Mouse (Mus musculus): ENCODE measurements around the gene Plxnb2.

Gene Plxnb2

GRCm38 (mm10) chr15:89179630-89179964 is 991 bp downstream of the Plxnb2 start:
- DNase-seq (ENCODE audit: low read depth, low spot score): no peak

- DNase-seq (ENCODE audit: low read depth, low spot score): no peak
Observed at GRCm38 (mm10) chr15:89178954-89179629, 1.5 kb downstream of the Plxnb2 start.

GRCm38 (mm10) chr15:89178260-89178860 is 2.2 kb downstream of the Plxnb2 start:
- DNase-seq (ENCODE audit: low read depth, low spot score): no peak

GRCm38 (mm10) chr15:89177576-89178259 is 2.9 kb downstream of the Plxnb2 start:
- no peak for DNase-seq (ENCODE audit: low read depth, low spot score)

GRCm38 (mm10) chr15:89177121-89177520 is 3.5 kb downstream of the Plxnb2 start:
- no peak for DNase-seq (ENCODE audit: low read depth, low spot score)

GRCm38 (mm10) chr15:89175411-89176155 is 5.0 kb downstream of the Plxnb2 start:
- no peak for DNase-seq (ENCODE audit: low read depth, low spot score)

GRCm38 (mm10) chr15:89174889-89175339 is 5.7 kb downstream of the Plxnb2 start:
- DNase-seq (ENCODE audit: low read depth, low spot score): no peak

GRCm38 (mm10) chr15:89173906-89174214 is 6.7 kb downstream of the Plxnb2 start:
- DNase-seq (ENCODE audit: low read depth, low spot score): no peak

- DNase-seq (ENCODE audit: low read depth, low spot score): no peak
Observed at GRCm38 (mm10) chr15:89173024-89173905, 7.3 kb downstream of the Plxnb2 start.

GRCm38 (mm10) chr15:89172276-89172935 is 8.2 kb downstream of the Plxnb2 start:
- no peak for DNase-seq (ENCODE audit: low read depth, low spot score)

GRCm38 (mm10) chr15:89171526-89172051 is 9.0 kb downstream of the Plxnb2 start:
- no peak for DNase-seq (ENCODE audit: low read depth, low spot score)

- no peak for DNase-seq (ENCODE audit: low read depth, low spot score)
Observed at GRCm38 (mm10) chr15:89170102-89170501, 10.5 kb downstream of the Plxnb2 start.

GRCm38 (mm10) chr15:89169431-89169830 is 11.2 kb downstream of the Plxnb2 start:
- no peak for DNase-seq (ENCODE audit: low read depth, low spot score)

GRCm38 (mm10) chr15:89168922-89169321 is 11.7 kb downstream of the Plxnb2 start:
- DNase-seq (ENCODE audit: low read depth, low spot score): no peak

- no peak for DNase-seq (ENCODE audit: low read depth, low spot score)
Observed at GRCm38 (mm10) chr15:89165478-89165877, 15.1 kb downstream of the Plxnb2 start.

- no peak for DNase-seq (ENCODE audit: low read depth, low spot score)
Observed at GRCm38 (mm10) chr15:89161397-89161796, 19.2 kb downstream of the Plxnb2 start.

GRCm38 (mm10) chr15:89158516-89158915 is 22.1 kb downstream of the Plxnb2 start:
- no peak for DNase-seq (ENCODE audit: low read depth, low spot score)

GRCm38 (mm10) chr15:89157954-89158353 is 22.6 kb downstream of the Plxnb2 start:
- no peak for DNase-seq (ENCODE audit: low read depth, low spot score)

GRCm38 (mm10) chr15:89152312-89152711 is 28.3 kb downstream of the Plxnb2 start:
- no peak for DNase-seq (ENCODE audit: low read depth, low spot score)

- no peak for DNase-seq (ENCODE audit: low read depth, low spot score)
Observed at GRCm38 (mm10) chr15:89150041-89150390, 30.6 kb downstream of the Plxnb2 start.
